Mouse (Mus musculus) heart, postnatal 36 days (tissue): ENCODE data around the gene Cdk5rap1. TPM values are rescaled to one million over a fixed set of nuclear protein-coding genes. Genes with fewer than 3 reads are reported as not detected.

ENCODE experiments used
- DNase-seq, 2 experiments: peaks; one replicate each; pipeline ENCODE4 v3.0.0; 2021 to 2022
- intact Hi-C: fragments of 180-260 bp; cut with DNase I; formaldehyde crosslinking; loops from one replicate; pipeline ENCODE4 v1.15.1; 2025
- total RNA-seq, 2 experiments: library from RNA; stranded (reverse); gene quantifications; 2 replicates each; pipeline ENCODE4 v1.2.3; 2021

Cdk5rap1 gene
- total RNA-seq: 10 to 100 TPM; 20.4 to 23.7 TPM

- no peak for DNase-seq
- intact Hi-C loops: no loop called here
Observed at GRCm38 (mm10) chr2:154372842-154373500, at the start of gene Cdk5rap1. TSS of gene Cdk5rap1 (minus strand) at chr2:154373010.

GRCm38 (mm10) chr2:154422181-154422580 lies 49.4 kb upstream of the Cdk5rap1 start:
- intact Hi-C loops: no loop called here
- no peak for DNase-seq

GRCm38 (mm10) chr2:154420942-154421731 lies 48.3 kb upstream of the Cdk5rap1 start:
- DNase-seq: no peak
- intact Hi-C loops: no loop called here

GRCm38 (mm10) chr2:154419631-154420515 lies 47.1 kb upstream of the Cdk5rap1 start:
- DNase-seq: no peak
- intact Hi-C loops: no loop called here

GRCm38 (mm10) chr2:154418001-154418400 lies 45.2 kb upstream of the Cdk5rap1 start:
- intact Hi-C loops: no loop called here
- no peak for DNase-seq

- intact Hi-C loops: loop anchor here (2.0 kb wide), 3 partner anchors 122 to 526 kb away; partner anchors contain the start of genes 4930519P11Rik and Zfp341
- DNase-seq: peak; percentile 74 to 86
Observed at GRCm38 (mm10) chr2:154417107-154417506, 44.3 kb upstream of the Cdk5rap1 start.

GRCm38 (mm10) chr2:154412018-154412666 lies 39.3 kb upstream of the Cdk5rap1 start:
- no peak for DNase-seq
- intact Hi-C loops: no loop called here

- DNase-seq: peak; percentile 58 to 59
- intact Hi-C loops: no loop called here
Observed at GRCm38 (mm10) chr2:154410355-154410754, 37.5 kb upstream of the Cdk5rap1 start.

GRCm38 (mm10) chr2:154407643-154408445 lies 35.0 kb upstream of the Cdk5rap1 start, which contains the start of gene Snta1:
TSS of gene Snta1 (minus strand) at chr2:154408099.
- intact Hi-C loops: no loop called here
- DNase-seq: peak; percentile 89 to 90

- DNase-seq: peak in 1 of 2 experiments; percentile 24
- intact Hi-C loops: no loop called here
Observed at GRCm38 (mm10) chr2:154407063-154407642, 34.3 kb upstream of the Cdk5rap1 start.

GRCm38 (mm10) chr2:154405447-154405994 lies 32.7 kb upstream of the Cdk5rap1 start:
- no peak for DNase-seq

GRCm38 (mm10) chr2:154402811-154403210 lies 30.0 kb upstream of the Cdk5rap1 start:
- peak; percentile 45 to 54 for DNase-seq
- intact Hi-C loops: no loop called here

More at GRCm38 (mm10) chr2:154405447-154405994, 32.7 kb upstream of the Cdk5rap1 start:
- intact Hi-C loops: no loop called here

GRCm38 (mm10) chr2:154401976-154402375 lies 29.2 kb upstream of the Cdk5rap1 start:
- intact Hi-C loops: no loop called here
- DNase-seq: no peak

- intact Hi-C loops: no loop called here
- no peak for DNase-seq
Observed at GRCm38 (mm10) chr2:154399325-154399724, 26.5 kb upstream of the Cdk5rap1 start.

GRCm38 (mm10) chr2:154398267-154398666 lies 25.5 kb upstream of the Cdk5rap1 start:
- intact Hi-C loops: no loop called here
- no peak for DNase-seq

GRCm38 (mm10) chr2:154396529-154396928 lies 23.7 kb upstream of the Cdk5rap1 start:
- intact Hi-C loops: no loop called here
- DNase-seq: no peak

- DNase-seq: no peak
- intact Hi-C loops: no loop called here
Observed at GRCm38 (mm10) chr2:154394602-154395001, 21.8 kb upstream of the Cdk5rap1 start.

GRCm38 (mm10) chr2:154390180-154390964 lies 17.6 kb upstream of the Cdk5rap1 start:
- intact Hi-C loops: no loop called here

More at GRCm38 (mm10) chr2:154390180-154390964, 17.6 kb upstream of the Cdk5rap1 start:
- peak; percentile 86 to 88 for DNase-seq
